Mouse (Mus musculus): ENCODE results near the gene Clrn1. TPM values are rescaled to one million over a fixed set of nuclear protein-coding genes. Genes with fewer than 3 reads are reported as not detected.
A peak's percentile ranks its signal among the peaks of the same experiment; 100 is the strongest.

Gene Clrn1
- 1.9 and 2.3 TPM in 2 replicates for polyA plus RNA-seq (2014; fragmentation: Nextera tagmentation; extraction: Ambion mirVana)

- H3K4me1 ChIP-seq (replicated peaks; ENCODE audit: control insufficient read depth, insufficient read depth, low read length) = no peaks in the 10 kb centered on the region
Measured at GRCm38 (mm10) chr3:58884801-58885573, at the start of gene Clrn1. Gene Clrn1, minus strand, starts transcription at chr3:58885340.

GRCm38 (mm10) chr3:58924027-58924426 is 38.9 kb upstream of the Clrn1 start:
- ATAC-seq (ENCODE audit: low FRiP score) = no peak
- no peak overlapping the region for H3K4me2 ChIP-seq (replicated peaks; ENCODE audit: low read depth, low read length)
- DNase-seq (ENCODE audit: low spot score) = no peak
- H3K9me3 ChIP-seq (ENCODE audit: control insufficient read depth, low read length) = peaks cover 3% of the 10 kb centered on the region; the same call in 1 of the 2 replicates
- H3K27ac ChIP-seq (ENCODE audit: low read depth, low read length) = no peak overlapping the region
- H3K4me3 ChIP-seq (ENCODE audit: low read depth, low read length) = no peak overlapping the region
- no peaks in the 10 kb centered on the region for H3K4me1 ChIP-seq (replicated peaks; ENCODE audit: control insufficient read depth, insufficient read depth, low read length)
- WGBS = 81% methylated on average over 7 of the region's 7 CpGs
- H3K9ac ChIP-seq (ENCODE audit: low read depth, low read length) = no peak overlapping the region
- H3K27me3 ChIP-seq (ENCODE audit: control insufficient read depth, insufficient read depth, low read length) = no peaks in the 10 kb centered on the region
- no peaks in the 10 kb centered on the region for H3K36me3 ChIP-seq (ENCODE audit: control insufficient read depth, insufficient read depth, low read length)

More at GRCm38 (mm10) chr3:58884801-58885573, at the start of gene Clrn1:
- Histone ChIP-seq H3K4me3 (ENCODE audit: low read depth, low read length) (no peak within 1 kb of the TSS), H3K27me3 (ENCODE audit: control insufficient read depth, insufficient read depth, low read length) (no peaks in the 10 kb centered on the region), H3K9ac (ENCODE audit: low read depth, low read length) (no peak within 1 kb of the TSS), H3K9me3 (ENCODE audit: control insufficient read depth, low read length) (no peaks in the 10 kb centered on the region), H3K27ac (ENCODE audit: low read depth, low read length) (0 out of 2 replicates have a peak within 1 kb of the TSS, but pooled peaks have one; percentile 17), H3K36me3 (ENCODE audit: control insufficient read depth, insufficient read depth, low read length) (no peaks in the 10 kb centered on the region), H3K4me2 (replicated peaks; ENCODE audit: low read depth, low read length) (no peak within 1 kb of the TSS)
- DNase-seq (ENCODE audit: low spot score) = no peak
- WGBS = 59% methylated on average over 20 of the region's 20 CpGs
- no peak for ATAC-seq (ENCODE audit: low FRiP score)

GRCm38 (mm10) chr3:58923140-58923539 is 38.0 kb upstream of the Clrn1 start:
- 70% methylated on average over 6 of the region's 11 CpGs for WGBS
- Histone ChIP-seq H3K4me1 (replicated peaks; ENCODE audit: control insufficient read depth, insufficient read depth, low read length) (no peaks in the 10 kb centered on the region), H3K27me3 (ENCODE audit: control insufficient read depth, insufficient read depth, low read length) (no peaks in the 10 kb centered on the region), H3K4me3 (ENCODE audit: low read depth, low read length) (no peak overlapping the region), H3K27ac (ENCODE audit: low read depth, low read length) (no peak overlapping the region), H3K36me3 (ENCODE audit: control insufficient read depth, insufficient read depth, low read length) (no peaks in the 10 kb centered on the region), H3K9me3 (ENCODE audit: control insufficient read depth, low read length) (peaks cover 3% of the 10 kb centered on the region; the same call in 1 of the 2 replicates), H3K9ac (ENCODE audit: low read depth, low read length) (no peak overlapping the region), H3K4me2 (replicated peaks; ENCODE audit: low read depth, low read length) (no peak overlapping the region)
- DNase-seq (ENCODE audit: low spot score) (no peak), ATAC-seq (ENCODE audit: low FRiP score) (no peak)

- Histone ChIP-seq H3K9ac (ENCODE audit: low read depth, low read length) (no peak overlapping the region), H3K27me3 (ENCODE audit: control insufficient read depth, insufficient read depth, low read length) (no peaks in the 10 kb centered on the region), H3K9me3 (ENCODE audit: control insufficient read depth, low read length) (peaks cover 3% of the 10 kb centered on the region; the same call in 1 of the 2 replicates), H3K27ac (ENCODE audit: low read depth, low read length) (no peak overlapping the region), H3K36me3 (ENCODE audit: control insufficient read depth, insufficient read depth, low read length) (no peaks in the 10 kb centered on the region), H3K4me2 (replicated peaks; ENCODE audit: low read depth, low read length) (no peak overlapping the region), H3K4me1 (replicated peaks; ENCODE audit: control insufficient read depth, insufficient read depth, low read length) (no peaks in the 10 kb centered on the region), H3K4me3 (ENCODE audit: low read depth, low read length) (no peak overlapping the region)
- ATAC-seq (ENCODE audit: low FRiP score) = no peak; the same call in 1 of the 2 replicates
- WGBS = 71% methylated on average over 7 of the region's 7 CpGs
- DNase-seq (ENCODE audit: low spot score) = no peak
Measured at GRCm38 (mm10) chr3:58922636-58923035, 37.5 kb upstream of the Clrn1 start.

- ATAC-seq (ENCODE audit: low FRiP score) (no peak), DNase-seq (ENCODE audit: low spot score) (no peak)
- Histone ChIP-seq H3K36me3 (ENCODE audit: control insufficient read depth, insufficient read depth, low read length) (no peaks in the 10 kb centered on the region), H3K27ac (ENCODE audit: low read depth, low read length) (no peak overlapping the region), H3K4me2 (replicated peaks; ENCODE audit: low read depth, low read length) (no peak overlapping the region), H3K9me3 (ENCODE audit: control insufficient read depth, low read length) (peaks cover 3% of the 10 kb centered on the region; the same call in 1 of the 2 replicates), H3K4me3 (ENCODE audit: low read depth, low read length) (no peak overlapping the region), H3K4me1 (replicated peaks; ENCODE audit: control insufficient read depth, insufficient read depth, low read length) (no peaks in the 10 kb centered on the region), H3K9ac (ENCODE audit: low read depth, low read length) (no peak overlapping the region), H3K27me3 (ENCODE audit: control insufficient read depth, insufficient read depth, low read length) (no peaks in the 10 kb centered on the region)
- 69% methylated on average over 5 of the region's 5 CpGs for WGBS
Measured at GRCm38 (mm10) chr3:58921316-58921715, 36.2 kb upstream of the Clrn1 start.

- WGBS = 89% methylated on average over 2 of the region's 2 CpGs
Measured at GRCm38 (mm10) chr3:58904656-58905055, 19.5 kb upstream of the Clrn1 start.

GRCm38 (mm10) chr3:58902051-58902758 is 17.1 kb upstream of the Clrn1 start:
- Histone ChIP-seq H3K4me1 (replicated peaks; ENCODE audit: control insufficient read depth, insufficient read depth, low read length) (no peaks in the 10 kb centered on the region), H3K27ac (ENCODE audit: low read depth, low read length) (no peak overlapping the region), H3K4me3 (ENCODE audit: low read depth, low read length) (no peak overlapping the region), H3K36me3 (ENCODE audit: control insufficient read depth, insufficient read depth, low read length) (no peaks in the 10 kb centered on the region), H3K9me3 (ENCODE audit: control insufficient read depth, low read length) (no peaks in the 10 kb centered on the region), H3K9ac (ENCODE audit: low read depth, low read length) (no peak overlapping the region), H3K27me3 (ENCODE audit: control insufficient read depth, insufficient read depth, low read length) (no peaks in the 10 kb centered on the region), H3K4me2 (replicated peaks; ENCODE audit: low read depth, low read length) (no peak overlapping the region)
- DNase-seq (ENCODE audit: low spot score) = no peak
- WGBS = 86% methylated on average over 13 of the region's 13 CpGs
- ATAC-seq (ENCODE audit: low FRiP score) = no peak

More at GRCm38 (mm10) chr3:58904656-58905055, 19.5 kb upstream of the Clrn1 start:
- Histone ChIP-seq H3K4me1 (replicated peaks; ENCODE audit: control insufficient read depth, insufficient read depth, low read length) (no peaks in the 10 kb centered on the region), H3K9me3 (ENCODE audit: control insufficient read depth, low read length) (no peaks in the 10 kb centered on the region), H3K9ac (ENCODE audit: low read depth, low read length) (no peak overlapping the region), H3K27ac (ENCODE audit: low read depth, low read length) (no peak overlapping the region), H3K4me2 (replicated peaks; ENCODE audit: low read depth, low read length) (no peak overlapping the region), H3K27me3 (ENCODE audit: control insufficient read depth, insufficient read depth, low read length) (no peaks in the 10 kb centered on the region), H3K4me3 (ENCODE audit: low read depth, low read length) (no peak overlapping the region), H3K36me3 (ENCODE audit: control insufficient read depth, insufficient read depth, low read length) (no peaks in the 10 kb centered on the region)
- ATAC-seq (ENCODE audit: low FRiP score) (no peak), DNase-seq (ENCODE audit: low spot score) (no peak)

- H3K36me3 ChIP-seq (ENCODE audit: control insufficient read depth, insufficient read depth, low read length) = no peaks in the 10 kb centered on the region
- DNase-seq (ENCODE audit: low spot score) (no peak), ATAC-seq (ENCODE audit: low FRiP score) (no peak)
- H3K27me3 ChIP-seq (ENCODE audit: control insufficient read depth, insufficient read depth, low read length) = no peaks in the 10 kb centered on the region
- H3K9me3 ChIP-seq (ENCODE audit: control insufficient read depth, low read length) = no peaks in the 10 kb centered on the region
- H3K4me1 ChIP-seq (replicated peaks; ENCODE audit: control insufficient read depth, insufficient read depth, low read length) = no peaks in the 10 kb centered on the region
- no peak overlapping the region for H3K27ac ChIP-seq (ENCODE audit: low read depth, low read length)
- no peak overlapping the region for H3K4me2 ChIP-seq (replicated peaks; ENCODE audit: low read depth, low read length)
- H3K4me3 ChIP-seq (ENCODE audit: low read depth, low read length) = no peak overlapping the region
- WGBS = 89% methylated on average over 5 of the region's 5 CpGs
- H3K9ac ChIP-seq (ENCODE audit: low read depth, low read length) = no peak overlapping the region
Measured at GRCm38 (mm10) chr3:58895131-58895530, 10.0 kb upstream of the Clrn1 start.

Measured in hindbrain, embryonic 11.5 days (tissue).